Mouse (Mus musculus): ENCODE results near the gene Dot1l.
A peak's percentile ranks its signal among the peaks of the same experiment; 100 is the strongest.

Gene Dot1l

GRCm38 (mm10) chr10:80796307-80796848 lies 41.4 kb downstream of the Dot1l start:
- TF ChIP-seq GATA4 (IDR thresholded peaks at IDR 0.05; ENCODE audit: insufficient replicate concordance, low read length): no peak

GRCm38 (mm10) chr10:80797186-80798149 lies 42.5 kb downstream of the Dot1l start:
- no peak for TF ChIP-seq GATA4 (IDR thresholded peaks at IDR 0.05; ENCODE audit: insufficient replicate concordance, low read length)

- peak; percentile 87; the same call in 1 of the 2 replicates for TF ChIP-seq GATA4 (IDR thresholded peaks at IDR 0.05; ENCODE audit: insufficient replicate concordance, low read length)
These were observed 43.4 kb downstream of the Dot1l start, which contains the start of the genes Sf3a2 and Plekhj1 for GRCm38 (mm10) chr10:80798150-80799006. Sf3a2 (plus strand) TSS chr10:80798198. Plekhj1 (minus strand) TSS chr10:80798626.

DNA sequence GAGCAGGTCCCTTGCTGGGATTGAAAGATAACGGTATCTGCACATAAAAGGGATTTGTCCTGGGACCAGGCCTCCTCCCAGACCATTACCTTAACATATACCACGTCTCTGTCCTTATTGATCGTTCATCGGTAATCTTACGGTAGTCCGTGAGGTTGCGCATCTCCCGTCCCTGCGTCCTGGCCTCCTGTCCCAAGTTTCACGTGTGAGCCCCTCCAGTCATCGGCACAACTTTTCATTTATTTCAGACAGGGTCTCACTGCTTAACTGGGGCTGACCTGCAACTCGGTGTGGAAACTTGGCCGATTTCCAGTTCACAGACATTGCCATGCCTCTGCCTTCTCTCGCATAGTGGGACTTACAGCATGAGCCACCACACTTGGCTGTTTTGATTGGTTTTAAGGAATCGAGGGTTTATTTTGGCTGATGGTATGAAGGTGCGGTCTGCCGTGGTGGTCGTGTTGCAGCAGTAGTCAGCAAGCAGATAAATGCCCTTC lies 44.1 kb downstream of the Dot1l start:
- no peak for TF ChIP-seq GATA4 (IDR thresholded peaks at IDR 0.05; ENCODE audit: insufficient replicate concordance, low read length)

- no peak for TF ChIP-seq GATA4 (IDR thresholded peaks at IDR 0.05; ENCODE audit: insufficient replicate concordance, low read length)
These were observed 47.4 kb downstream of the Dot1l start for GRCm38 (mm10) chr10:80802204-80802912.

- TF ChIP-seq GATA4 (IDR thresholded peaks at IDR 0.05; ENCODE audit: insufficient replicate concordance, low read length): no peak
These were observed 48.0 kb downstream of the Dot1l start for GRCm38 (mm10) chr10:80802996-80803395.

DNA sequence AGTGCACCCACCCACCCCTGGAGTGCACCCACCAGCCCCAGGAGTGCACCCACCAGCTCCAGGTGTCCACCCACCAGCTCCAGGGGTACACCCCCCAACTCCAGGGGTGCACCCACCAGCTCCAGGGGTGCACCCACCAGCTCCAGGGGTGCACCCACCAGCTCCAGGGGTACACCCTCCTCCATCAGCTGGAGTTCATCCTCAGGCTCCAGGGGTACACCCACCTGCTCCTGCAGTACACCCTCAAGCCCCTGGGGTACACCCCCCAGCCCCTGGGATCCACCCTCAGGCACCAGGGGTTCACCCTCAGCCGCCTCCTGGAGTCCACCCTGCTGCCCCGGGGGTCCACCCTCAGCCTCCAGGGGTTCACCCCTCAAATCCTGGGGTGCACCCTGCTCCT lies 49.3 kb downstream of the Dot1l start:
- no peak for TF ChIP-seq GATA4 (IDR thresholded peaks at IDR 0.05; ENCODE audit: insufficient replicate concordance, low read length)

DNA sequence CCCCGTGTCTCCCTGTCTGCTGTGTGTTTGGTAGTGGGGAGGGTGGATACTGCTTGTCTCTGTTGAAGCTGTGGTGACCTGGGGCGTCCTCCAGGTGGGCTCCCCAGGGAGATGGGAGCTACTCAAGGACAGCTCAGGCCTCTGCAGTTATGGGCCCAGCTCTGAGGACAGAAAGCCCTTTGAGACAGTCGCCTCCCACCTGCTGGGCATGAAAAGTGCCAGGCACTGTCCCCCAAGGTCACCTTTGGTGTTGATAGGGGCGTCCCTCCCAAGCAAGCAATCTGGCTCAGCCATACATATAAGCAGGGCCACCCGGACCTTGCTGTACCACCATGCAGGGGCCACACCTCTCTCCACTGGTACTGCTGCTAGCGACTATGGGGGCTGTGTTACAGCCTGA lies 49.9 kb downstream of the Dot1l start, which contains the start of gene Amh:
Gene Amh (plus strand): TSS at position 328 of the 400 bp plus-strand sequence.
- no peak for TF ChIP-seq GATA4 (IDR thresholded peaks at IDR 0.05; ENCODE audit: insufficient replicate concordance, low read length)

GRCm38 (mm10) chr10:80805322-80805721 lies 50.3 kb downstream of the Dot1l start:
- no peak for TF ChIP-seq GATA4 (IDR thresholded peaks at IDR 0.05; ENCODE audit: insufficient replicate concordance, low read length)

DNA sequence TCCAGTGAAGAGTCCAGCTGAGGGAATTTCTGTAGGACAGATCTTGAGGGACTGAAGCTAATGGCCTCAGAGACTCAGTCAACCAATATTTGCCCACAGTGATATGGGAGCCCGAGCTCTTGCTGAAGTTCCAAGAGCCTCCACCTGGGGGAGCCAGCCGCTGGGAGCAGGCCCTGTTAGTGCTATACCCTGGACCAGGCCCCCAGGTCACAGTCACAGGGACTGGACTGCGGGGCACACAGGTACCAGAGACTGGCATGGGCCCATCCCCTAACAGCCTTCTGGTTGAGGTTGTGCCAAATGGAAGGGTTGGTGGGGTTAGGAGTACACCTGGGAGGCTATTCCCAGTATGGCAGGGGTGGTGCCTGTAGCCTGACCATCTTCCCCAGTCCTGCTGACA lies 50.9 kb downstream of the Dot1l start:
- no peak for TF ChIP-seq GATA4 (IDR thresholded peaks at IDR 0.05; ENCODE audit: insufficient replicate concordance, low read length)

DNA sequence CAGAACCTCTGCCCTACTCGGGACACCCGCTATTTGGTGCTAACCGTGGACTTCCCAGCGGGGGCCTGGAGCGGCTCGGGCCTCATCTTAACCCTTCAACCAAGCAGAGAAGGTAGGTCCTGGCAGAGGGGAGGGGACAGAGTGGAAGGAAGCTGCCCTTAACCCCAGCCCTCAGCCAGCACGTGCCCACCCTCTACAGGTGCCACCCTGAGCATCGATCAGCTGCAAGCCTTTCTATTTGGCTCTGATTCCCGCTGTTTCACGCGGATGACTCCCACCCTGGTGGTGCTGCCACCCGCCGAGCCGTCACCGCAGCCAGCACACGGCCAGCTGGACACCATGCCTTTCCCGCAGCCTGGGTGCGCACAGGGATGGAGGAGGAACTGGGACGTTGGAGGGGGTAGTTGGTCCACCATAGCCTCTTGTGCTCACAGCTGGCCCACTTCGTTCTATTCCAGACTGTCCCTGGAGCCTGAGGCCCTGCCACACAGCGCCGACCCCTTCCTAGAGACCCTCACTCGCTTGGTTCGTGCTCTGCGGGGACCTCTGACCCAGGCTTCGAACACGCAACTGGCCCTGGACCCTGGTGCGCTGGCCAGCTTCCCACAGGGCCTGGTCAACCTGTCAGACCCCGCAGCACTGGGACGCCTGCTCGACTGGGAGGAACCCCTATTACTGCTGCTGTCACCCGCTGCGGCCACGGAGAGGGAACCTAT lies 51.5 kb downstream of the Dot1l start:
- no peak for TF ChIP-seq GATA4 (IDR thresholded peaks at IDR 0.05; ENCODE audit: insufficient replicate concordance, low read length)

DNA sequence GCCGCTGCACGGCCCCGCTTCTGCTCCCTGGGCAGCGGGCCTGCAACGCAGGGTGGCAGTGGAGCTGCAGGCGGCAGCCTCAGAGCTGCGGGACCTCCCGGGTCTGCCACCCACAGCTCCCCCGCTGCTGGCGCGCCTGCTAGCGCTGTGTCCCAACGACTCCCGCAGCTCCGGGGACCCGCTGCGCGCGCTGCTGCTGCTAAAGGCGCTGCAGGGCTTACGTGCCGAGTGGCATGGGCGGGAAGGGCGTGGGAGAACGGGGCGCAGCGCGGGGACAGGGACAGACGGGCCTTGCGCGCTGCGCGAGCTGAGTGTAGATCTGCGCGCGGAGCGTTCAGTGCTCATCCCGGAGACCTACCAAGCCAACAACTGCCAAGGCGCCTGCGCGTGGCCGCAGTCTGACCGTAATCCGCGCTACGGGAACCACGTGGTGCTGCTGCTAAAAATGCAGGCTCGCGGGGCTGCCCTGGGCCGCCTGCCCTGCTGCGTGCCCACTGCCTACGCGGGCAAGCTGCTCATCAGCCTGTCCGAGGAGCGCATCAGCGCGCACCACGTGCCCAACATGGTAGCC lies 52.1 kb downstream of the Dot1l start:
- no peak for TF ChIP-seq GATA4 (IDR thresholded peaks at IDR 0.05; ENCODE audit: insufficient replicate concordance, low read length)

Measured in liver, adult (tissue).